Mouse (Mus musculus) kidney, adult 8-10 months (tissue): ENCODE measurements at regions not wholly inside any gene's neighbourhood (a gene's known extent, or its start where the extent isn't known, plus 50 kb on each side); places are given as distances from the start of the nearest gene placed in this dataset.
A peak's percentile ranks its signal among the peaks of the same experiment; 100 is the strongest.

Source experiments
- DNase-seq, 2 experiments: peaks; one replicate each; pipeline ENCODE4 v3.0.0; 2022

DNA sequence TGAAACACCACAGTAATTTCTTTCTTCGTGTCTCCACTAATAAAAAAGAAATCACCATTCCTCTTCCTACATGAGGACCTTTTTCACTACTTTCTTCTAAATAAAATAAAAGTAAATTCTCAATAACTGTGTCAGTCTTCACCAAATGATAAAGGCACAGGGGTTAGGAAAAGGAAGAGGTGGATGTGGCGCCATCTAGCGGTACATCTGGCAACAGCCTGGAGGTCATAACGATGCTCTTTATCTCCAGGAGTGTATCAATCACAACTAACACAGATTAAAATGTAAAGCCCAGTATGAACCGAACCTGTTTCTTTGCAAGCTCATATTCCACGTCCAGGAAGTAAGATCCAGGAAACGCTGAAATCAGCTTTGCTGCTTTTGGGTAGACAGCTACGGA is 793.0 kb downstream of the Gm7489 start:
- DNase-seq, result peak in 1 of 2 experiments; percentile 11
